Mouse (Mus musculus) spleen, postnatal 4 days (tissue): ENCODE results near the gene Dxo.

Source experiments
- DNase-seq, 2 experiments: peaks; one replicate each; pipeline ENCODE4 v3.0.0; 2022; ENCODE audit warnings: low spot score in 2 of 2

Gene Dxo

DNA sequence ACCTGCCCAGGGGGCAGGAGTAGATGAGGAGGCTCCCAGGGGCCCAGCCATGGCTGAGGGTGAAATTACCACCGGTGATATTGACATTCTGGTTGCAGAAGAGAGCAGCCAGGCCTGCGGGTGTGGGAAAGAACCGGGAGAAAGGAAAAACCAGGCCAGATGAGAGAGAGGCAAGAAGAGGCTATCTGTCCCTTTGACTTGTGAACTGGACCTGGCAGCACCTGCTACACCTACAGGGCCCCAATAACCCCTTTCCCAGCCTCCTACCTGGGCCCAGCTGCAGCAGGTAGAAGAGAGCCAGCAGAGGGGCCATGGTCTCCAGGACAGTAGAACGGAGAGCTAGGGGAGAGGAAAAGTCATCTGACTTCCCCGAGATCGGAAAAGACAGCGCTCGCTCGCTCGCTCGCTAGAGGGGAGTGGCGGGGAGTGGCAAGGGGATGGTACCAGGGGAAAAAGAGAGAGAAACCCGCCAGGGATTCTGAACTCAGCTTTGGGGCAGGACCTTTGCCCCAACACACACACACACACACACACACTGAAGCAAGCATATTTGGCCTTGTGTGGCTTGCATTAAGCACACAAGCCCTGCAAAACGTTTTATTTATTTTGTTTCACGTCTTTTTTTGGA lies 45.0 kb downstream of the Dxo start, which contains the start of gene Gm20547:
TSS of gene Gm20547 (minus strand) at position 360 of the 628 bp plus-strand sequence.
- DNase-seq = no peak

DNA sequence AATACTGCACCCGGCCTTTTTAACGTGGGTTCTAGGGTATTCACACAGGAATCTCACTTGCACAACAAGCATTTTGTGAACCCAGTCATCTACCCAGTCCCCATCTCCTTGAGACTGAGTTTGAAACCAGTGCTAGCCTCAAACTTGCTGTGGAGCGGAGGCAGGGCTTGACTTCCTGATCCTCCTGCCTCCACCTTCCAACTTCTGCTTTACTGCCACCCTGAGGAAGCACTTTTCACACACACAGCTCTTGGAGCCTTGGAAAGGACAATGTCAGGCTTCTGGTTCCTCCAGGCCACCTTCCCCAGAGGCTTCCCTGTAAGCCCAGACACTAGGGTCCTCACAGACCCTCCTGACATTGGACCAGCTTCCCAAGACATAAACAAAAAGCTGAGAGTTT lies 46.5 kb downstream of the Dxo start:
- DNase-seq = no peak

- no peak for DNase-seq
Observed at GRCm38 (mm10) chr17:34884704-34885103, 47.9 kb downstream of the Dxo start.

DNA sequence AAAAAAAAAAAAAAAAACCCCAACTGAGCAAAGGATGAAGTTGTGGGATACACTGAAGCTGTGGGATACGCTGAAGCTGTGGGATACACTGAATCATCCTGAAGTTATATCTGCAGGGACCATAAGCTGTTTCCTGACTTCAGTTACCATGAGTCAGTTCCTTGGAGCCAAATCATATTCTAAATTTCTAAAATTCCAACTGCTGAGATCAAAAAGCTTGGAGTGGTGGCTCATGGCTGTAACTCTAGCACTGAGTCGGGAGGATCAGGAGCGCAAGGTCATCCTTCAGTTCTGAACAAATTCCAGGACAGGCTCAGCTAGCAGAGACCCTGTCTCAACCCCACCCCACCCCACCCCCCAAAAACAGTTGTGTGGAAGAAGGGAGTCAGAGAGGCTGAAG lies 48.8 kb downstream of the Dxo start:
- DNase-seq = no peak

DNA sequence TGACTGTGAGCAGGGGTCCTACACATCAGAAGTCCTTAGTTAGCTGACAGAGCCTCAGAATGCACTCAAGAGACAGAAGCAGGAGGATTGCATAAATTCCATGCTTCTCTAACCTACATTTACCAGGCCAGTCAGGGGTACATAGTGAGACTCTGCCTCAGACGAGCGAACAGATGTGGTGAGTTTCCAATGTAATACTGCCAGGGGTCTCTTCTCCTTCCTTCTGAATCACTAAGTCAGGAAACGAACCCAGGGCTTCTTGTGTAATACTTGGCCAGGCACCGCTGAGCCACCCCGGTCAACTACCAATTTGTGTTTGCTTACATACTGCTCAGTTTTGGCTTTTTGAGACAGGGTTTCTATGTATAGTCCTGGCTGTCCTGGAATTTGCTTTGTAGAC lies 51.1 kb downstream of the Dxo start:
- no peak for DNase-seq
